Mouse (Mus musculus): Measurements from ENCODE around the gene Csnk1g2. TPM values are rescaled to one million over a fixed set of nuclear protein-coding genes. Genes with fewer than 3 reads are reported as not detected.
"Not testable (repeated sequence)": the region's sequence is repeated elsewhere in the genome, so short reads cannot be mapped to it uniquely, and the experiment has no call there.

Gene Csnk1g2
- polyA plus RNA-seq, 1 experiment from 2014 or later: 43.5 TPM

DNA sequence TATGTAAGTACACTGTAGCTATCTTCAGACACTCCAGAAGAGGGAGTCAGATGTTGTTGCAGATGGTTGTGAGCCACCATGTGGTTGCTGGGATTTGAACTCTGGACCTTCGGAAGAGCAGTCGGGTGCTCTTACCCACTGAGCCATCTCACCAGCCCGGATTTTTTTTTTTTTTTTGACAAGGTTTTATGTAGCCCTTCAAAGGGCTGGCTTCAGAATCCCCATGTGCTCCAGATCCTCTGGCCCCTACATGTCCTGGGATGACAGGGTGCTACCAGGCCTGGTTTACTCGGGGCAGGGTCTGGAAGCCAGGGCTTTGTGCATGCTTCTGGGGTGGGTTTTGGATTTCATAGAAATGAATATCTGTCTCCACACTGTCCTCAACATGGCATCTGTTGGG lies 16.9 kb upstream of the Csnk1g2 start, which contains the start of gene Gm49322:
Gene Gm49322, plus strand, starts transcription at position 301 of the 400 bp plus-strand sequence.
- WGBS: 85% methylated on average over 4 of the region's 4 CpGs
- not testable (repeated sequence) for H3K27me3 ChIP-seq (ENCODE audit: control insufficient read depth, insufficient read depth, low read length)
- H3K4me1 ChIP-seq (ENCODE audit: control insufficient read depth, insufficient read depth, low read length): peaks cover 11% of the 10 kb centered on the region

DNA sequence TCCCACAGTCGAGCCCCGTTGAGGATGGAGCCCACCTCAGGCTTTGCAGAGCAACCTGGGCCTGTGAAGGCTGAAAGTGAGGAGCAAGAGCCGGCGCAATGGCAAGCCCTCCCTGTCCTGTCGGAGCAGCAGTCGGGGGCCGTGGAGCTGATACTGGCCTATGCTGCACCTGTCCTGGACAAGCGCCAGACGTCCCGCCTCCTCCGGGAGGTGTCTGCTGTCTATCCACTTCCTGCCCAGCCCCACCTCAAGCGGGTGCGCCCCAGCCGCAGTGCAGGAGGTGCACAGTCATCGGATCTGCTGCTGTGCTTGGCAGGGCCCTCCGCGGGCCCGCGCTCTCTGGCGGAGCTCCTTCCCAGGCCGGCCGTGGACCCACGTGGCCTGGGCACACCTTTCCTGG lies 16.3 kb upstream of the Csnk1g2 start:
- Histone ChIP-seq H3K4me1 (ENCODE audit: control insufficient read depth, insufficient read depth, low read length) (peaks cover 11% of the 10 kb centered on the region), H3K27ac (ENCODE audit: low read length) (no peak overlapping the region)
- no peak for ATAC-seq (ENCODE audit: insufficient number of reproducible peaks, insufficient read depth, low FRiP score, low read depth)

More for the DNA sequence above, 16.9 kb upstream of the Csnk1g2 start, which contains the start of gene Gm49322:
- H3K9me3 ChIP-seq (ENCODE audit: control insufficient read depth, low read depth, low read length); H3K27ac ChIP-seq (ENCODE audit: low read length); H3K4me3 ChIP-seq (ENCODE audit: low read depth, low read length); H3K4me2 ChIP-seq (replicated peaks; ENCODE audit: low read depth, low read length); H3K9ac ChIP-seq (replicated peaks; ENCODE audit: low read depth, low read length); ATAC-seq (ENCODE audit: insufficient number of reproducible peaks, insufficient read depth, low FRiP score, low read depth): not testable (repeated sequence)
- H3K36me3 ChIP-seq (ENCODE audit: control insufficient read depth, insufficient read depth, low read length): peaks cover 42% of the 10 kb centered on the region

DNA sequence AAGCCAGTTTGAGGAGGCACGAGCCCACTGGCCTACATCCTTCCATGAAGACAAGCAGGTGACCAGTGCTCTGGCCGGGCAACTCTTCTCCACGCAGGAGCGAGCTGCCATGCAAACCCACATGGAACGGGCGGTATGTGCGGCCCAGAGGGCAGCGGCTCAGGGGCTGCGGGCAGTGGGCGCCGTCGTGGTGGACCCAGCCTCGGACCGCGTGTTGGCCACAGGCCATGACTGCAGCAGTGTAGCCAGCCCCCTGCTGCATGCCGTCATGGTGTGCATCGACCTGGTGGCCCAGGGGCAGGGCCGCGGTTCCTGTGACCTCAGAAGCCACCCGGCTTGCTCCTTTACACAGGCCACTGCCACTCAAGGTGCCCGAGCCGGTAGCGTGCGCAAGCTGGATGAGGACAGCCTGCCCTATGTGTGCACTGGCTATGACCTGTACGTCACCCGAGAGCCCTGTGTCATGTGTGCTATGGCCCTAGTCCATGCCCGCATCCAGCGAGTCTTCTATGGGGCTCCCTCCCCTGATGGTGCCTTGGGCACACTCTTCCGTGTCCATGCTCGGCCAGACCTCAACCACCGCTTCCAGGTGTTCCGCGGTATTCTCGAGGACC lies 15.8 kb upstream of the Csnk1g2 start:
- peaks cover 42% of the 10 kb centered on the region for H3K36me3 ChIP-seq (ENCODE audit: control insufficient read depth, insufficient read depth, low read length)
- H3K9me3 ChIP-seq (ENCODE audit: control insufficient read depth, low read depth, low read length): no peaks in the 10 kb centered on the region
- H3K27ac ChIP-seq (ENCODE audit: low read length): no peak overlapping the region
- H3K9ac ChIP-seq (replicated peaks; ENCODE audit: low read depth, low read length): no peak overlapping the region
- peaks cover 11% of the 10 kb centered on the region for H3K4me1 ChIP-seq (ENCODE audit: control insufficient read depth, insufficient read depth, low read length)
- whole genome bisulfite sequencing: 97% methylated on average over 34 of the region's 34 CpGs
- no peak overlapping the region for H3K4me2 ChIP-seq (replicated peaks; ENCODE audit: low read depth, low read length)
- no peaks in the 10 kb centered on the region for H3K27me3 ChIP-seq (ENCODE audit: control insufficient read depth, insufficient read depth, low read length)
- no peak for ATAC-seq (ENCODE audit: insufficient number of reproducible peaks, insufficient read depth, low FRiP score, low read depth)
- H3K4me3 ChIP-seq (ENCODE audit: low read depth, low read length): no peak overlapping the region

More for the DNA sequence above, 16.3 kb upstream of the Csnk1g2 start:
- Histone ChIP-seq H3K27me3 (ENCODE audit: control insufficient read depth, insufficient read depth, low read length) (no peaks in the 10 kb centered on the region), H3K4me3 (ENCODE audit: low read depth, low read length) (no peak overlapping the region), H3K9ac (replicated peaks; ENCODE audit: low read depth, low read length) (no peak overlapping the region), H3K4me2 (replicated peaks; ENCODE audit: low read depth, low read length) (no peak overlapping the region), H3K36me3 (ENCODE audit: control insufficient read depth, insufficient read depth, low read length) (peaks cover 42% of the 10 kb centered on the region), H3K9me3 (ENCODE audit: control insufficient read depth, low read depth, low read length) (no peaks in the 10 kb centered on the region)
- WGBS: 87% methylated on average over 23 of the region's 23 CpGs

DNA sequence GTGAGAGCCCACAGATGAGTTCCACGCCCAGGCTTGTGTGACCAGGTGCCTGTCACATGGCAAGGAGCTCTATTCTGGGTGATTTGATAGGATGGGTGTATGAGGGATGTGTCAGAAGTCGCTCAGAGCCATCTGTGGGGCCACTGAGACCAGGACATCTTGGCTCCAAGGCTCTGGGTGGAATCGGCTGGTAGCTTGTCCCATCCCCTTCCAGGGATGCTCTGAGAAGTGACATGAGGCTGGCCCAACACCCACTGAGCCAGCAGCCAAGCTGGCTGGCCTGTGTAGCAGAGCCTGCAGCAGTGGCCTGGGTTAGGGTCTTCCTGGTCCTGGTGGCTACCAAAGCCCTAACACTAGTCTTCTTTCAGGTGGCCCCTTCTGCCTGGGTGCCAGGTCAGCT lies 14.2 kb upstream of the Csnk1g2 start:
- no peaks in the 10 kb centered on the region for H3K27me3 ChIP-seq (ENCODE audit: control insufficient read depth, insufficient read depth, low read length)
- peaks cover 7% of the 10 kb centered on the region for H3K4me1 ChIP-seq (ENCODE audit: control insufficient read depth, insufficient read depth, low read length)
- no peak overlapping the region for H3K9ac ChIP-seq (replicated peaks; ENCODE audit: low read depth, low read length)
- no peak overlapping the region for H3K27ac ChIP-seq (ENCODE audit: low read length)
- no peaks in the 10 kb centered on the region for H3K9me3 ChIP-seq (ENCODE audit: control insufficient read depth, low read depth, low read length)
- H3K4me3 ChIP-seq (ENCODE audit: low read depth, low read length): no peak overlapping the region
- H3K4me2 ChIP-seq (replicated peaks; ENCODE audit: low read depth, low read length): no peak overlapping the region
- WGBS: 91% methylated on average over 3 of the region's 3 CpGs
- ATAC-seq (ENCODE audit: insufficient number of reproducible peaks, insufficient read depth, low FRiP score, low read depth): no peak
- H3K36me3 ChIP-seq (ENCODE audit: control insufficient read depth, insufficient read depth, low read length): peaks cover 53% of the 10 kb centered on the region

DNA sequence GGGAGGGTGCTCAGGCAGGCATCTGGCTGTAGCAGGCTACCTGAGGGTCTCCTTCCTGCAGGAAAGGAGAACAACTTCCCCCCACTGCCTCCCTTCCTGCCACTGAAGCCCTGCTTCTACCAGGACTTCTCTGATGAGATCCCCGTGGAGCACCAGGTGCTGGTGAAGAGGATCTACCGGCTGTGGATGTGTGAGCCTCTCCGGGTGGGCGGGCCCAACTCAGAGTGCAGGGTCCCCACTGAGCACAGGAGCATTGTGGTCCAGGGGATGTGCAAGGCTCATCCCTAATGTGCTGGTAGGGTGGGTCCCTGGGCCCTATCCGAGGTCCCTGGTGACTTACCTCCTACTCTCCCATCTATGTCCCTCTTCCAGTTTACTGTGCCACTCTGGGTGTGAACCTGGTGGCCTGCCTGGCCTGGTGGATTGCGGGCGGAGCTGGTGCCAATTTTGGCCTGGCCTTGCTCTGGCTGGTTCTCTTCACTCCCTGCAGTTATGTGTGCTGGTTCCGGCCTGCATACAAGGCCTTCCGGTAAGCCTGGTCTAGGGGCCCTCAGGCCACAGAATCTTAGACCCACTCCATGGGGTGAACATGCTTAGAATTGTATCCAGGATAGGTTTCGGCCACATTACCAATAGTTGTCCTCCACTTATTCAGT lies 13.2 kb upstream of the Csnk1g2 start:
- H3K27me3 ChIP-seq (ENCODE audit: control insufficient read depth, insufficient read depth, low read length): no peaks in the 10 kb centered on the region

DNA sequence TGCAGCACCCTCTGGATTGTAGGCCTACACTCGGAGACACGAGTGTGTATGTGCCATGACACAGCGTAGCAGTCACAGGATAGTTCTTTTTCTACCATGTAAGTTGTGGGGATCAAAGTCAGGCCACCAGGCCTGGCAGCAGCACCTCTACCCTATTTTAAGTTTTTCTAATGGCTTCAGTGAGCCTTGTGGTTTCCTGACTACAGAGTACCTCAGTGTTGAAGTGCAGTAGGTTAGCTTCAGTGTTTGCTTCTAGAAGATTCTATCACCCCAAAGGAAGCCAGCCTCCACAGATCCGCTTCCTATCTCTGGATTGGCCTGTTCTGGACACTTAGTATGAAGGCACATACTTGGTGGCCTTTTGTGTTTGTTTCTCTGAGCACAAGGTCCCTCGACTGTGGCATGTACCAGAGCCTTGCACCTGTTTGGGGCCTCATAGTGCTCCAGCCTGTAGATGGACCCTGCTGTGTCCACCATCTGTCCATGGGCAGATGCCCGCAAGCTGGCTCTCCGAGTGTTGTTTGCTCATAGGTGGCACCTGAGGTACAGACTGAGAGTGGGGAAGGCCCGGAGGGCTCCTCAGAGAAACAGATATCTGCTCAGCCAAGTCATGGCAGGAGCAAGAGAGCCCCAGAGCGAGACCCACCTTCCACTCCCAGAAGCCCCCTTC lies 12.4 kb upstream of the Csnk1g2 start:
- Histone ChIP-seq H3K27ac (ENCODE audit: low read length) (no peak overlapping the region), H3K4me3 (ENCODE audit: low read depth, low read length) (no peak overlapping the region), H3K4me1 (ENCODE audit: control insufficient read depth, insufficient read depth, low read length) (no peaks in the 10 kb centered on the region), H3K27me3 (ENCODE audit: control insufficient read depth, insufficient read depth, low read length) (no peaks in the 10 kb centered on the region), H3K9ac (replicated peaks; ENCODE audit: low read depth, low read length) (no peak overlapping the region), H3K4me2 (replicated peaks; ENCODE audit: low read depth, low read length) (no peak overlapping the region), H3K9me3 (ENCODE audit: control insufficient read depth, low read depth, low read length) (no peaks in the 10 kb centered on the region), H3K36me3 (ENCODE audit: control insufficient read depth, insufficient read depth, low read length) (peaks cover 71% of the 10 kb centered on the region)
- WGBS: 89% methylated on average over 9 of the region's 9 CpGs
- no peak for ATAC-seq (ENCODE audit: insufficient number of reproducible peaks, insufficient read depth, low FRiP score, low read depth)

More for the DNA sequence above, 13.2 kb upstream of the Csnk1g2 start:
- Histone ChIP-seq H3K36me3 (ENCODE audit: control insufficient read depth, insufficient read depth, low read length) (peaks cover 62% of the 10 kb centered on the region), H3K4me2 (replicated peaks; ENCODE audit: low read depth, low read length) (no peak overlapping the region), H3K9ac (replicated peaks; ENCODE audit: low read depth, low read length) (no peak overlapping the region), H3K27ac (ENCODE audit: low read length) (no peak overlapping the region), H3K9me3 (ENCODE audit: control insufficient read depth, low read depth, low read length) (no peaks in the 10 kb centered on the region), H3K4me3 (ENCODE audit: low read depth, low read length) (no peak overlapping the region), H3K4me1 (ENCODE audit: control insufficient read depth, insufficient read depth, low read length) (no peaks in the 10 kb centered on the region)
- no peak for ATAC-seq (ENCODE audit: insufficient number of reproducible peaks, insufficient read depth, low FRiP score, low read depth)
- WGBS: 87% methylated on average over 10 of the region's 10 CpGs

DNA sequence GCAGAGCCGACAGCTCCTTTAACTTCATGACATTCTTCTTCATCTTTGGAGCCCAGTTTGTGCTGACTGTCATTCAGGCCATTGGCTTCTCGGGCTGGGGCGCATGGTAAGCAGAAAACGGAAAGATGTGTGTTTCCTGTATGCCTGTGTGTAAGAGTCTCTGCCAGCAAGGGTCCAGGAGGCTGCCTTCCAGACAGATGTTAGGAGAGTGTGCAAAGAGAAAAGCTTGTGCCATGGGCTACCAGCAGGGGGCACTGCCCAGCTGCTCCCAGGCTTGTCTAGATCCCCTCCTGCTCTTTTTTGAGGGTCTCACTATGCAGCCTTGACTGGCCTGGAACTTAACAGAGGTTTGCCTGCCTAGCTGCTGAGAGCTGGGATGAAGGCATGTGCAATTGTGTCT lies 11.6 kb upstream of the Csnk1g2 start:
- no peak overlapping the region for H3K4me3 ChIP-seq (ENCODE audit: low read depth, low read length)
- no peak overlapping the region for H3K9ac ChIP-seq (replicated peaks; ENCODE audit: low read depth, low read length)
- H3K4me1 ChIP-seq (ENCODE audit: control insufficient read depth, insufficient read depth, low read length): no peaks in the 10 kb centered on the region
- no peaks in the 10 kb centered on the region for H3K27me3 ChIP-seq (ENCODE audit: control insufficient read depth, insufficient read depth, low read length)
- H3K36me3 ChIP-seq (ENCODE audit: control insufficient read depth, insufficient read depth, low read length): peaks cover 76% of the 10 kb centered on the region
- H3K4me2 ChIP-seq (replicated peaks; ENCODE audit: low read depth, low read length): no peak overlapping the region
- H3K9me3 ChIP-seq (ENCODE audit: control insufficient read depth, low read depth, low read length): no peaks in the 10 kb centered on the region
- ATAC-seq (ENCODE audit: insufficient number of reproducible peaks, insufficient read depth, low FRiP score, low read depth): no peak
- 67% methylated on average over 4 of the region's 4 CpGs for WGBS
- H3K27ac ChIP-seq (ENCODE audit: low read length): no peak overlapping the region

DNA sequence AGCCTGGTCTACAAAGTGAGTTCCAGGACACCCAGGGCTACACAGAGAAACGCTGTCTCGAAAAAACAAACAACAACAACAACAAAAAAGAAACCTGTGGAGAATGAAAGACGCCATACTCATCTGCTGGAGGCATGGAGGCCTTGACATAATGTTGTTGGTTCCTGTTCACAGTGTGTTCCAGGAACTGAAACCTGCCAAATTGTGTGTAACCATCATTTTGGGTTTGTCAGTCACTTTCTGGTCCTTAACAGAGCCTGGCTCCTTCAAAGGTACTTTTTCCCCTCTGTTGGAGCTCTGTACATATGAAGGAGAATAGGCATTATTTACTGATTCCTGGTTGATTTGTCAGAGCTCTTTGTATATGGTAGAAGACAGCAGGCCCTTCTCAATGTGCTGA lies 10.7 kb upstream of the Csnk1g2 start:
- Histone ChIP-seq H3K4me2 (replicated peaks; ENCODE audit: low read depth, low read length) (no peak overlapping the region), H3K4me3 (ENCODE audit: low read depth, low read length) (no peak overlapping the region), H3K9me3 (ENCODE audit: control insufficient read depth, low read depth, low read length) (no peaks in the 10 kb centered on the region), H3K36me3 (ENCODE audit: control insufficient read depth, insufficient read depth, low read length) (peaks cover 67% of the 10 kb centered on the region), H3K27ac (ENCODE audit: low read length) (no peak overlapping the region), H3K4me1 (ENCODE audit: control insufficient read depth, insufficient read depth, low read length) (no peaks in the 10 kb centered on the region), H3K27me3 (ENCODE audit: control insufficient read depth, insufficient read depth, low read length) (no peaks in the 10 kb centered on the region), H3K9ac (replicated peaks; ENCODE audit: low read depth, low read length) (no peak overlapping the region)
- WGBS: 95% methylated on average over 3 of the region's 3 CpGs
- no peak for ATAC-seq (ENCODE audit: insufficient number of reproducible peaks, insufficient read depth, low FRiP score, low read depth)
